Mouse (Mus musculus): ENCODE results near the gene Ell. TPM values are rescaled to one million over a fixed set of nuclear protein-coding genes. Genes with fewer than 3 reads are reported as not detected.

The Ell gene
- total RNA-seq, 2 experiments from 2014 or later = 10.9 to 12.0 TPM

Other genes with a start within 250 kb of the Ell start
- 10 to 100 TPM; 27.4 to 34.6 TPM for gene Ddx49, start 237.0 kb upstream of the Ell start, total RNA-seq (2021)
- gene Cope, start 236.9 kb upstream of the Ell start, total RNA-seq (2021) = 100 to 1,000 TPM; 157 to 174 TPM
- gene Cers1, start 223.7 kb upstream of the Ell start, total RNA-seq (2021) = under 1 TPM; 0.55 to 0.57 TPM
- gene Gdf1, start 209.6 kb upstream of the Ell start, total RNA-seq (2021) = under 1 TPM in 1 of 2 experiments, not detected in 1; 0.28 TPM
- 10 to 100 TPM; 46.1 to 46.8 TPM for gene Upf1, start 186.2 kb upstream of the Ell start, total RNA-seq (2021)
- gene Comp, start 165.9 kb upstream of the Ell start, total RNA-seq (2021) = 1 to 10 TPM; 5.1 to 6.6 TPM
- 1 to 10 TPM; 7.8 to 9.0 TPM for gene Crtc1, start 99.9 kb upstream of the Ell start, total RNA-seq (2021)
- 1 to 10 TPM; 8.4 to 9.7 TPM for gene Klhl26, start 62.5 kb upstream of the Ell start, total RNA-seq (2021)
- gene Tmem59l, start 52.1 kb upstream of the Ell start, total RNA-seq (2021) = not detected
- gene Crlf1, start 46.3 kb upstream of the Ell start, total RNA-seq (2021) = under 1 TPM; 0.20 to 0.62 TPM
- gene Rex1bd, start 32.7 kb upstream of the Ell start, total RNA-seq (2021) = 100 to 1,000 TPM; 113 to 128 TPM
- gene Uba52, start 28.7 kb upstream of the Ell start, total RNA-seq (2021) = 1,000 to 10,000 TPM; 1,328 to 1,514 TPM
- 100 to 1,000 TPM; 120 to 129 TPM for gene Fkbp8, start 11.7 kb upstream of the Ell start, total RNA-seq (2021)
- gene Kxd1, start 11.5 kb upstream of the Ell start, total RNA-seq (2021) = 100 to 1,000 TPM in 1 of 2 experiments, 10 to 100 TPM in 1; 92.4 to 107 TPM
- 10 to 100 TPM; 15.4 to 28.2 TPM for gene Isyna1, start 54.9 kb downstream of the Ell start, total RNA-seq (2021)
- gene Ssbp4, start 69.4 kb downstream of the Ell start, total RNA-seq (2021) = 10 to 100 TPM; 29.9 to 35.7 TPM
- 1 to 10 TPM; 1.6 to 2.5 TPM for gene Lrrc25, start 76.7 kb downstream of the Ell start, total RNA-seq (2021)
- gene Gdf15, start 93.0 kb downstream of the Ell start, total RNA-seq (2021) = 1 to 10 TPM; 1.4 to 2.0 TPM
- 10 to 100 TPM; 40.5 to 41.1 TPM for gene Pgpep1, start 120.9 kb downstream of the Ell start, total RNA-seq (2021)
- 10 to 100 TPM; 66.7 to 73.1 TPM for gene Lsm4, start 133.8 kb downstream of the Ell start, total RNA-seq (2021)
- gene Jund, start 159.5 kb downstream of the Ell start, total RNA-seq (2021) = 100 to 1,000 TPM; 129 to 138 TPM
- gene Iqcn, start 164.0 kb downstream of the Ell start, total RNA-seq (2021) = under 1 TPM in 1 of 2 experiments, not detected in 1; 0.05 TPM
- gene Gm3336, start 179.1 kb downstream of the Ell start, total RNA-seq (2021) = not detected
- gene Pde4c, start 184.3 kb downstream of the Ell start, total RNA-seq (2021) = 1 to 10 TPM; 1.4 to 2.0 TPM
- 10 to 100 TPM; 40.3 to 49.2 TPM for gene Rab3a, start 215.2 kb downstream of the Ell start, total RNA-seq (2021)
- 10 to 100 TPM; 26.9 to 27.5 TPM for gene Mpv17l2, start 221.5 kb downstream of the Ell start, total RNA-seq (2021)
- 10 to 100 TPM; 19.7 to 21.4 TPM for gene Pik3r2, start 237.3 kb downstream of the Ell start, total RNA-seq (2021)